Mouse (Mus musculus): ENCODE results near the gene Nt5c1a.

The Nt5c1a gene

GRCm38 (mm10) chr4:123211453-123211852 is 10.1 kb downstream of the Nt5c1a start:
- no peak for DNase-seq (ENCODE audit: low read depth)

- no peak for DNase-seq (ENCODE audit: low read depth)
These were observed 11.0 kb downstream of the Nt5c1a start for GRCm38 (mm10) chr4:123212330-123212729.

- no peak for DNase-seq (ENCODE audit: low read depth)
These were observed 12.7 kb downstream of the Nt5c1a start for GRCm38 (mm10) chr4:123213975-123214374.

GRCm38 (mm10) chr4:123215367-123215766 is 14.1 kb downstream of the Nt5c1a start:
- no peak for DNase-seq (ENCODE audit: low read depth)

GRCm38 (mm10) chr4:123216782-123217181 is 15.5 kb downstream of the Nt5c1a start:
- DNase-seq (ENCODE audit: low read depth), result peak; percentile 60

- DNase-seq (ENCODE audit: low read depth), result peak; percentile 57
These were observed 18.5 kb downstream of the Nt5c1a start for GRCm38 (mm10) chr4:123219720-123220357.

- DNase-seq (ENCODE audit: low read depth), result no peak
These were observed 19.3 kb downstream of the Nt5c1a start for GRCm38 (mm10) chr4:123220637-123221036.

GRCm38 (mm10) chr4:123223309-123223708 is 22.0 kb downstream of the Nt5c1a start:
- peak; percentile 40 for DNase-seq (ENCODE audit: low read depth)

- no peak for DNase-seq (ENCODE audit: low read depth)
These were observed 24.6 kb downstream of the Nt5c1a start for GRCm38 (mm10) chr4:123225718-123226403.

- DNase-seq (ENCODE audit: low read depth), result no peak
These were observed 26.4 kb downstream of the Nt5c1a start for GRCm38 (mm10) chr4:123227707-123228106.

- DNase-seq (ENCODE audit: low read depth), result no peak
These were observed 27.0 kb downstream of the Nt5c1a start for GRCm38 (mm10) chr4:123228270-123228669.

GRCm38 (mm10) chr4:123229166-123229565 is 27.9 kb downstream of the Nt5c1a start:
- no peak for DNase-seq (ENCODE audit: low read depth)

GRCm38 (mm10) chr4:123232841-123233240 is 31.5 kb downstream of the Nt5c1a start:
- no peak for DNase-seq (ENCODE audit: low read depth)

- peak; percentile 18 for DNase-seq (ENCODE audit: low read depth)
These were observed 32.3 kb downstream of the Nt5c1a start, which contains the start of gene Heyl for GRCm38 (mm10) chr4:123233492-123234084. Heyl (plus strand) TSS chr4:123233556.

- no peak for DNase-seq (ENCODE audit: low read depth)
These were observed 34.6 kb downstream of the Nt5c1a start for GRCm38 (mm10) chr4:123235835-123236430.

GRCm38 (mm10) chr4:123236431-123237031 is 35.2 kb downstream of the Nt5c1a start:
- no peak for DNase-seq (ENCODE audit: low read depth)

GRCm38 (mm10) chr4:123237386-123238266 is 36.3 kb downstream of the Nt5c1a start:
- DNase-seq (ENCODE audit: low read depth), result no peak

- DNase-seq (ENCODE audit: low read depth), result no peak
These were observed 38.3 kb downstream of the Nt5c1a start for GRCm38 (mm10) chr4:123239361-123240203.

- DNase-seq (ENCODE audit: low read depth), result no peak
These were observed 44.9 kb downstream of the Nt5c1a start for GRCm38 (mm10) chr4:123246221-123246620.

GRCm38 (mm10) chr4:123246651-123247050 is 45.3 kb downstream of the Nt5c1a start:
- no peak for DNase-seq (ENCODE audit: low read depth)
